Comparison of ENCODE assay signal across 20 mouse cellular contexts in the genomic region with DNA sequence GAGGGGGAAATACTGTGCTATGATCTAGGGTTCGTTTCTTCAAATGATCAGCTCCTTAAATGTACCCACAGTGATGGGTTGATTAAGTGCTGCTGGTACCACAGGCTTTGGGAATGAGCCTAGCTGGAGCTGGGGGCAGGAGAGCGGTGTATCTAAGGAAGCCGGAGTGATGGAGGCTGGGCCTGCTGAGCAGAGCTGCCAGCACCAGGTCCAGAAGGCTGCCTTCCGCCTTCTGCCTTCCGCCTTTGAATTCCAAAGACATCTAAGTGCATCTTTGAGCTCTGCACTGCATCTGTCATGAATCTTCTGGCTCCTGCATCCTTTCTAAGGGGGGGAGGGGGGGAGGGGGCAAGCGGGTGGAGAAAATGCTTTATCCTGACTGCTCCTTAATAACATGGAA.
DNase-seq lines count a peak whose midpoint lies in the region; ATAC-seq and TF ChIP-seq lines count a peak whose summit lies in the region.
"Had no signal": no experiment of that assay in that cellular context is flagged by ENCODE, and none has a peak within 500 bp of the region (broad histone marks: within the 10 kb centered on the region; RNA-seq: fewer than 3 reads in every experiment).

No protein-coding gene starts in this region.

- TF ChIP-seq CTCF in brain, embryonic 14.5 days (IDR thresholded peaks at IDR 0.05; ENCODE audit: borderline replicate concordance, extremely low read depth, insufficient read depth, insufficient read length), result no peak

- DNase-seq in frontal cortex, postnatal 10 days (ENCODE audit: low spot score in 2 of 2), result no peak
- peak; percentile 29 for DNase-seq in layer of hippocampus, adult 11-12 months (ENCODE audit: low spot score)
- no peak for DNase-seq in layer of hippocampus, postnatal 10 days (ENCODE audit: low spot score in 2 of 2)
- DNase-seq in MN1 (ENCODE audit: low spot score), result peak; percentile 64
- DNase-seq in brain, embryonic 14.5 days (ENCODE audit: low read depth), result peak; percentile 45
- DNase-seq: adrenal gland, adult 2 months; adrenal gland, postnatal 36 days; cerebellum, adult 8-10 months; cerebellum, postnatal 36 days; heart, postnatal 14 days; kidney, adult 18-20 months; kidney, postnatal 36 days; left cerebral cortex, postnatal 4 days; liver, postnatal 0 days; lung, postnatal 36 days had no signal

- ATAC-seq in frontal cortex, adult (ENCODE audit: low TSS enrichment), result peak; percentile 77
- no peak for ATAC-seq in activated CD4-positive, CD25-positive, alpha-beta regulatory T cell, adult 4 months
- ATAC-seq: CD4-positive, CD25-positive, alpha-beta regulatory T cell, adult 4 months; liver, embryonic 12.5 days; liver, postnatal 0 days; midbrain, embryonic 16.5 days had no signal

- no peak for TF ChIP-seq POLR2A in brain, embryonic 14.5 days (IDR thresholded peaks at IDR 0.05; ENCODE audit: borderline replicate concordance, extremely low read depth, insufficient read depth, insufficient read length, poor library complexity, severe bottlenecking)

Comparison
In these comparisons a context has a peak if more than half of its experiments do, and no peak if none do; other contexts are left out.
1. DNase-seq: peak in layer of hippocampus, adult 11-12 months (single experiment), MN1 (single experiment) and brain, embryonic 14.5 days (single experiment); none in frontal cortex, postnatal 10 days (0 of 2) and layer of hippocampus, postnatal 10 days (0 of 2).